Mouse (Mus musculus) embryonic facial prominence, embryonic 15.5 days (tissue): Measurements from ENCODE around the gene Bnip3. TPM values are rescaled to one million over a fixed set of nuclear protein-coding genes. Genes with fewer than 3 reads are reported as not detected.

Experiments
- ATAC-seq: fragments of 200-750 bp; cut with Nextera tagmentation; 2 replicates; pipeline ENCODE4 v1.8.0; 2017; ENCODE audit warnings: low read depth, moderate TSS enrichment; ENCODE audit not compliant: insufficient number of reproducible peaks, low FRiP score, low TSS enrichment
- H3K27ac ChIP-seq: fragments of 300-500 bp; sonication (generic); replicated peaks from 2 replicates; pipeline ENCODE4 v1.5.1; 2015; ENCODE audit warnings: mild to moderate bottlenecking, inconsistent platforms
- H3K27me3 ChIP-seq: fragments of 300-500 bp; sonication (generic); 2 replicates; pipeline ENCODE4 v1.6.1; 2015; ENCODE audit warnings: inconsistent platforms
- H3K36me3 ChIP-seq: fragments of 300-500 bp; sonication (generic); 2 replicates; pipeline ENCODE4 v1.6.1; 2015; ENCODE audit warnings: mild to moderate bottlenecking, inconsistent platforms
- H3K4me1 ChIP-seq: fragments of 300-500 bp; sonication (generic); 2 replicates; pipeline ENCODE4 v1.6.1; 2015; ENCODE audit warnings: inconsistent platforms
- H3K4me2 ChIP-seq: fragments of 300-500 bp; sonication (generic); replicated peaks from 2 replicates; pipeline ENCODE4 v1.6.1; 2015; ENCODE audit warnings: mild to moderate bottlenecking, inconsistent platforms
- H3K4me3 ChIP-seq: fragments of 300-500 bp; sonication (generic); replicated peaks from 2 replicates; pipeline ENCODE4 v1.5.1; 2015; ENCODE audit warnings: mild to moderate bottlenecking, inconsistent platforms
- H3K9ac ChIP-seq: fragments of 300-500 bp; sonication (generic); 2 replicates; pipeline ENCODE4 v1.6.1; 2015; ENCODE audit warnings: inconsistent platforms
- H3K9me3 ChIP-seq: fragments of 300-500 bp; sonication (generic); replicated peaks from 2 replicates; pipeline ENCODE4 v1.6.1; 2016; ENCODE audit warnings: inconsistent platforms
- WGBS: fragments of 180-500 bp; shearing (Covaris S2); methylation state at CpG from one replicate; pipeline ENCODE4 v1.1.7; 2015; 5-methylcytosine and 5-hydroxymethylcytosine counted together
- polyA plus RNA-seq: library from polyadenylated mRNA; unstranded; fragments of >200 nt; fragmentation: Nextera tagmentation; extraction: Ambion mirVana; gene quantifications from 2 replicates; pipeline ENCODE4 v1.2.1, GENCODE M21; 2015

Gene Bnip3
- polyA plus RNA-seq, 1 experiment from 2014 or later, result 119 TPM

- no peak for ATAC-seq
- Histone ChIP-seq H3K9ac (no peak overlapping the region), H3K9me3 (no peaks in the 10 kb centered on the region), H3K4me2 (no peak overlapping the region), H3K36me3 (no peaks in the 10 kb centered on the region), H3K27ac (no peak overlapping the region), H3K4me1 (peaks cover 31% of the 10 kb centered on the region), H3K27me3 (no peaks in the 10 kb centered on the region), H3K4me3 (no peak overlapping the region)
- WGBS, result 67% methylated on average over 7 of the region's 7 CpGs
Observed at GRCm38 (mm10) chr7:138903886-138904435, 5.4 kb downstream of the Bnip3 start.

- no peak overlapping the region for H3K4me3 ChIP-seq
- H3K4me1 ChIP-seq, result peaks cover 1% of the 10 kb centered on the region; the same call in 1 of the 2 replicates
- peaks cover 30% of the 10 kb centered on the region for H3K36me3 ChIP-seq
- H3K9me3 ChIP-seq, result no peaks in the 10 kb centered on the region
- H3K27ac ChIP-seq, result no peak overlapping the region
- no peaks in the 10 kb centered on the region for H3K27me3 ChIP-seq
- whole genome bisulfite sequencing, result 83% methylated on average over 4 of the region's 4 CpGs
- no peak overlapping the region for H3K4me2 ChIP-seq
- no peak overlapping the region for H3K9ac ChIP-seq
- ATAC-seq, result no peak
Observed at GRCm38 (mm10) chr7:138898743-138899142, 10.6 kb downstream of the Bnip3 start.

GRCm38 (mm10) chr7:138898122-138898521, 11.2 kb downstream of the Bnip3 start:
- WGBS, result 49% methylated on average over 2 of the region's 2 CpGs
- H3K9ac ChIP-seq, result no peak overlapping the region
- H3K4me1 ChIP-seq, result no peaks in the 10 kb centered on the region; the same call in 1 of the 2 replicates
- H3K27me3 ChIP-seq, result no peaks in the 10 kb centered on the region
- no peaks in the 10 kb centered on the region for H3K9me3 ChIP-seq
- H3K4me2 ChIP-seq, result no peak overlapping the region
- H3K4me3 ChIP-seq, result no peak overlapping the region
- peaks cover 35% of the 10 kb centered on the region for H3K36me3 ChIP-seq
- ATAC-seq, result no peak
- H3K27ac ChIP-seq, result no peak overlapping the region

DNA sequence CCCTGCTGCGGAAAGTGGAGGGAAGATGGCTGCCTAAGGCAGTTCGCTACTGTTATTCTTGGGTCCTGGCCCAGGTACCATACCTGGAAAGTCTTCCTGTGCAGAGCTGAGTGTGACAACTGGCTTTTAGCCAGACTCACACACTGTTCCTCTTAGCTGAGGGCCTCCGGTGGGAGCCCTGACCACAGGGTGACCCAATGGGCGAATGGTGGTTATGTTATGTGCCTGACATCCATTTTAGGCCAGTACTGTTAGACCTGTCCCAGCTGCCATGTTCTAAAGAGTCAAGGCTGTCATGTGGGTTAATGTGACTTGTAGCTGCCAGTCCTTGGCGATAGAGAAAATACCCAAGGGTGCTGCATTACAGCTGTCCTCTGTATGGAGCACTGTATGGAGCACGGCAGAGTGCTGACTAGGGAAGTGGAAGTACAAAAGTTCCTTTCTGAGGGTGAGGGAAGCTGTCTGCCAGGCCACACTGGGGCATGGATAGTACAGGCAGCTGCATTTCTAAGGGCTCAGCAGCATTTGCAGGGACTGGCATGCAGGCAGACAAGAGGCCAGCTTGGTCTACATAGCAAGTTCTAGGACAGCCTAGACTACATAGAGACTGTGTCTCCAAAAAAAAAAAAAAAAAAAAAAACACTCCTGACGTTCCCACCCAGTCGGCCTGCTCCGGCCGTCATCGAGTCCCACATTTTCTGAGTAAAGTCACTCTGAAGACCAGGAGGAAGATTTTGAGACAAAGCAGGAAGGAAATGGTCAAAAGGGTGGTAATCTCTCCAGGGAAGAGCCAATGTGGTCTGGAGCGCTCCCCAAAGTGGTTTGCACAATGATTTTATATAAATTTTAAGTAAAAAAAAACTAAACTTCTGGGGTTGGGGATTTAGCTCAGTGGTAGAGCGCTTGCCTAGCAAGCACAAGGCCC, 23.7 kb downstream of the Bnip3 start:
- no peaks in the 10 kb centered on the region for H3K9me3 ChIP-seq
- no peaks in the 10 kb centered on the region for H3K27me3 ChIP-seq
- H3K36me3 ChIP-seq, result peaks cover 40% of the 10 kb centered on the region
- 83% methylated on average over 12 of the region's 13 CpGs for WGBS
- H3K4me3 ChIP-seq, result no peak overlapping the region
- ATAC-seq, result peak; percentile 43; the same call in 1 of the 2 replicates
- H3K4me1 ChIP-seq, result no peaks in the 10 kb centered on the region
- no peak overlapping the region for H3K4me2 ChIP-seq
- H3K27ac ChIP-seq, result 0 out of 2 replicates have a peak overlapping the region, but pooled peaks have one; percentile 48
- H3K9ac ChIP-seq, result no peak overlapping the region

- H3K27me3 ChIP-seq, result no peaks in the 10 kb centered on the region
- no peak overlapping the region for H3K9ac ChIP-seq
- WGBS, result 83% methylated on average over 3 of the region's 3 CpGs
- no peak overlapping the region for H3K4me2 ChIP-seq
- no peaks in the 10 kb centered on the region for H3K9me3 ChIP-seq
- no peak for ATAC-seq
- no peak overlapping the region for H3K4me3 ChIP-seq
- no peaks in the 10 kb centered on the region for H3K4me1 ChIP-seq
- peaks cover 59% of the 10 kb centered on the region for H3K36me3 ChIP-seq
- H3K27ac ChIP-seq, result no peak overlapping the region
Observed at GRCm38 (mm10) chr7:138883724-138884123, 25.6 kb downstream of the Bnip3 start.

DNA sequence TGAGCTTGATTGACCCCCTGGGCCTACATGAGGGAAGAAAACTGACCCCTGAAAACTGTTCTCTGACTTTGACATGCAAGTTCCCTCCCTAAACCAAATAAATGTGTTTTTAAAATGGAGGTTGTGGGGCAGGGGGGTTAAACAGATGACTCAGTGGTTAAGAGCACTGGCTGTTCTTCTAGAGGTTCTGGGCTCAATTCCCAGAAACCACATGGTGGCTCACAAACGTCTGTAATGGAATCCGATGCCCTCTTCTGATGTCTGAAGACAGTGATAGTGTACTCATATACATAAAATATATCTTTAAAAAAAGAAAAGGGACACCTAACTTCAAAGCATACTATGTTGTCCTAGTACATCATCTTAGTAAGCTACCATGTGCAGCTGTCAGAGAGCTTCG, 34.3 kb downstream of the Bnip3 start:
- Histone ChIP-seq H3K9ac (no peak overlapping the region), H3K36me3 (peaks cover 87% of the 10 kb centered on the region), H3K4me2 (no peak overlapping the region), H3K4me1 (no peaks in the 10 kb centered on the region), H3K27me3 (no peaks in the 10 kb centered on the region), H3K4me3 (no peak overlapping the region), H3K9me3 (no peaks in the 10 kb centered on the region), H3K27ac (no peak overlapping the region)
- no peak for ATAC-seq
- 61% methylated on average over 3 of the region's 3 CpGs for WGBS

- Histone ChIP-seq H3K27me3 (no peaks in the 10 kb centered on the region), H3K27ac (no peak overlapping the region), H3K4me3 (no peak overlapping the region), H3K9me3 (no peaks in the 10 kb centered on the region), H3K36me3 (peaks cover 81% of the 10 kb centered on the region), H3K9ac (no peak overlapping the region), H3K4me2 (no peak overlapping the region), H3K4me1 (no peaks in the 10 kb centered on the region)
- ATAC-seq, result no peak
- 90% methylated on average over 3 of the region's 3 CpGs for WGBS
Observed at GRCm38 (mm10) chr7:138872956-138873355, 36.4 kb downstream of the Bnip3 start.

DNA sequence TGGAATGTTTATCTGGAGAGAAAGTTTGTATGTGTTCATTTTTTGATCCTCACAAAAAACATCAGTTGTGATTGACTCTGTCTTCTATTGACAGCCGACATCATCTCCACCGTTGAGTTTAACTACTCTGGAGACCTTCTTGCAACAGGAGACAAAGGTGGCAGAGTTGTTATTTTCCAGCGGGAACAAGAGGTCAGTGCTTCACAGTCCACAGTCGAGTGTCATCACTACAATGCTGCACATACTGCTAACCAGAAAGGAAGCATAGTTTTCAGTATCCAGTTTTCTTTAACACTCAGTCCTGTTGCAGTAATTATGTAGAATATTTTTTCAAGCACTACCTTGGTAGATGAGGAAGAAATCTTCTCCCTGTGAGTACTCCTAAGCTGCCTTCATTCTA, 41.0 kb downstream of the Bnip3 start:
- Histone ChIP-seq H3K9me3 (no peaks in the 10 kb centered on the region), H3K4me1 (peaks cover 10% of the 10 kb centered on the region), H3K9ac (no peak overlapping the region), H3K36me3 (peaks cover 45% of the 10 kb centered on the region), H3K27ac (no peak overlapping the region), H3K27me3 (no peaks in the 10 kb centered on the region), H3K4me2 (no peak overlapping the region), H3K4me3 (no peak overlapping the region)
- ATAC-seq, result no peak
- 95% methylated on average over 4 of the region's 4 CpGs for WGBS

GRCm38 (mm10) chr7:138867286-138867685, 42.0 kb downstream of the Bnip3 start:
- ATAC-seq, result no peak
- H3K27me3 ChIP-seq, result no peaks in the 10 kb centered on the region
- H3K4me3 ChIP-seq, result no peak overlapping the region
- no peak overlapping the region for H3K9ac ChIP-seq
- 47% methylated on average over 6 of the region's 6 CpGs for WGBS
- H3K9me3 ChIP-seq, result no peaks in the 10 kb centered on the region
- H3K4me1 ChIP-seq, result peaks cover 17% of the 10 kb centered on the region
- no peak overlapping the region for H3K27ac ChIP-seq
- no peak overlapping the region for H3K4me2 ChIP-seq
- H3K36me3 ChIP-seq, result peaks cover 36% of the 10 kb centered on the region

DNA sequence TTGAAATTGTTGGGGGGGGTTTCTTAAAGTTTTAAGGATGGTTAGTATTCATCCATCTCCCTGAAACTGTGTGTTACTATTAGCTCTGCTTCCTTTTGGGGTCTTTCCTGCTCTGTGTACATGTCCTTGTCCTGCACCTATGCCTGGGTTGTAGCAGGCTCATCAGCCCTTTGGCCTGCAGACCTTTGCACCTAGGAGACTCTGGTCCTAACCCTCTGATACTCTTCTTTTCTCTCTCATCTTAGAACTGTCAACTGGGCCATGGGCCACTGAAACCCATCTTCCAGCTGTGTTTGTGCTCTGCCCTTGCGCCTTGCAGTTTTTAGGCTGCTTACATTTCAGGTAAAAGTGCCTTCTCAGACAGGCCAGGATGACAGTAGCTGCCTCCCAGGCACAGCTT, 44.5 kb downstream of the Bnip3 start:
- H3K4me1 ChIP-seq, result peaks cover 17% of the 10 kb centered on the region
- H3K9ac ChIP-seq, result no peak overlapping the region
- peaks cover 18% of the 10 kb centered on the region for H3K36me3 ChIP-seq
- 94% methylated on average over 1 of the region's 1 CpGs for WGBS
- no peak overlapping the region for H3K4me3 ChIP-seq
- no peaks in the 10 kb centered on the region for H3K27me3 ChIP-seq
- ATAC-seq, result no peak
- H3K4me2 ChIP-seq, result no peak overlapping the region
- H3K9me3 ChIP-seq, result no peaks in the 10 kb centered on the region
- H3K27ac ChIP-seq, result no peak overlapping the region

DNA sequence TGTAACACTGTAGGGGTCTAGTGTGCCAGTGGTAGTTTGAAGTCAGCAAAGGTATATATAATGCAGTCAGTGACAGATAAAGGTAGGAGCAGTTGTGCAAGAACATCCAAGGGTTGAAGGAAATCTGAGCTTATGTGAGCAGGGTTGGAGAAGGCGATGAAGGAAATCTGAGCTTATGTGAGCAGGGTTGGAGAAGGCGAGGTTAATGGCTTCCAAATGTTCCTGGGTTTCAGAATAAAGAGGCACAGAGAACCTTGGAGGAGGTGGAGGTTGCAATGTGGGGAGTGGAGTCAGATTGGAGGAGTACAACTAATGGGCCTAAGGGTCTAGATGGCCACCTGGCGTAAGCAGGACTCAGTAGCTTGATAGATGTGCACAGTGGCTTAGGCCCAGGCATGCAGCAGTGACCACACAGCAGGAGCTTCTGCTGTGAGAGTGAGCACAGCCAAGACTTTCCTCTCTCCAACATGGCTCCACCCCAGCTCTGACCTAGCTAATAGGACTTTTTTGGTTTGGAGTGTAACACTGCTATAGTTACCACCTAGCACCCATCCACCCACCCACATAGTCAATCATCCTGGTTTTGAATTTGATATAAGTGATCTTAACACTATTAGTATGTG, 45.3 kb downstream of the Bnip3 start:
- H3K27me3 ChIP-seq, result no peaks in the 10 kb centered on the region
- peaks cover 17% of the 10 kb centered on the region for H3K4me1 ChIP-seq
- no peak overlapping the region for H3K4me2 ChIP-seq
- H3K9ac ChIP-seq, result no peak overlapping the region
- peak overlapping the region; percentile 31; the same call in 1 of the 2 replicates for H3K27ac ChIP-seq
- no peak overlapping the region for H3K4me3 ChIP-seq
- no peak for ATAC-seq
- H3K9me3 ChIP-seq, result no peaks in the 10 kb centered on the region
- peaks cover 13% of the 10 kb centered on the region for H3K36me3 ChIP-seq
- 46% methylated on average over 3 of the region's 3 CpGs for WGBS
